Mouse (Mus musculus) forebrain, postnatal 0 days (tissue): ENCODE data around the gene Apobr. TPM values are rescaled to one million over a fixed set of nuclear protein-coding genes. Genes with fewer than 3 reads are reported as not detected.

Source experiments
- ATAC-seq: fragments of 200-750 bp; cut with Nextera tagmentation; 2 replicates; pipeline ENCODE4 v1.8.0; 2017; ENCODE audit warnings: mild to moderate bottlenecking, moderate library complexity
- DNase-seq: peaks from one replicate; pipeline ENCODE4 v3.0.0-alpha.2; 2015
- H3K27ac ChIP-seq: fragments of 300-500 bp; sonication (generic); 2 replicates; pipeline ENCODE4 v1.5.1; 2014; ENCODE audit warnings: low read depth, mild to moderate bottlenecking, antibody characterized with exemption, low read length, moderate library complexity, mixed read lengths
- H3K27me3 ChIP-seq: fragments of 300-500 bp; sonication (generic); 2 replicates; pipeline ENCODE4 v1.6.1; 2014; ENCODE audit warnings: mild to moderate bottlenecking, low read length, mixed read lengths; ENCODE audit not compliant: insufficient read depth
- H3K36me3 ChIP-seq: fragments of 300-500 bp; sonication (generic); 2 replicates; pipeline ENCODE4 v1.6.1; 2014; ENCODE audit warnings: mild to moderate bottlenecking, moderate library complexity; ENCODE audit not compliant: insufficient read depth
- H3K4me1 ChIP-seq: fragments of 300-500 bp; sonication (generic); 2 replicates; pipeline ENCODE4 v1.6.1; 2014; ENCODE audit warnings: antibody characterized with exemption; ENCODE audit not compliant: insufficient read depth
- H3K4me2 ChIP-seq: fragments of 300-500 bp; sonication (generic); 2 replicates; pipeline ENCODE4 v1.6.1; 2014; ENCODE audit warnings: low read depth, mild to moderate bottlenecking, moderate library complexity
- H3K4me3 ChIP-seq: fragments of 300-500 bp; sonication (generic); 2 replicates; pipeline ENCODE4 v1.5.1; 2014; ENCODE audit warnings: low read depth, low read length, mixed read lengths
- H3K9ac ChIP-seq: fragments of 300-500 bp; sonication (generic); 2 replicates; pipeline ENCODE4 v1.6.1; 2014; ENCODE audit warnings: mild to moderate bottlenecking
- H3K9me3 ChIP-seq: fragments of 300-500 bp; sonication (generic); 2 replicates; pipeline ENCODE4 v1.6.1; 2016; ENCODE audit warnings: low read length
- CTCF ChIP-seq: sonication (generic); IDR thresholded peaks from 2 replicates; pipeline ENCODE4 v1.5.1; 2016; ENCODE audit warnings: antibody characterized with exemption, control low read depth, low read depth
- WGBS: fragments of 180-500 bp; shearing (Covaris S2); extraction: QIAGEN DNeasy Blood & Tissue Kit; methylation state at CpG from one replicate; pipeline ENCODE4 v1.1.7; 2014; 5-methylcytosine and 5-hydroxymethylcytosine counted together
- polyA plus RNA-seq: library from polyadenylated mRNA; unstranded; fragments of >200 nt; fragmentation: Nextera tagmentation; extraction: Ambion mirVana; gene quantifications from 2 replicates; pipeline ENCODE4 v1.2.1, GENCODE M21; 2015
- total RNA-seq: library from RNA; depleted of rRNA; stranded (reverse); fragments of >200 nt; gene quantifications from 2 replicates; pipeline ENCODE4 v1.2.3, GENCODE M21; 2014

The Apobr gene
- total and polyA plus RNA-seq, 2 experiments from 2014 or later, result 0.33 to 0.39 TPM

- Histone ChIP-seq H3K4me1 (no peaks in the 10 kb centered on the region), H3K9me3 (no peaks in the 10 kb centered on the region), H3K36me3 (no peaks in the 10 kb centered on the region), H3K27me3 (no peaks in the 10 kb centered on the region), H3K4me3 (no peak overlapping the region), H3K4me2 (no peak overlapping the region), H3K27ac (no peak overlapping the region), H3K9ac (no peak overlapping the region)
- WGBS, result 75% methylated on average over 3 of the region's 3 CpGs
- no peak for TF ChIP-seq CTCF
- DNase-seq (no peak), ATAC-seq (no peak)
Measured at GRCm38 (mm10) chr7:126616707-126617106, 32.0 kb downstream of the Apobr start.

- H3K36me3 ChIP-seq, result no peaks in the 10 kb centered on the region
- no peak for ATAC-seq
- H3K9me3 ChIP-seq, result no peaks in the 10 kb centered on the region
Measured at GRCm38 (mm10) chr7:126619559-126620275, 35.0 kb downstream of the Apobr start.

GRCm38 (mm10) chr7:126621452-126622359 lies 37.0 kb downstream of the Apobr start:
- H3K27ac ChIP-seq, result no peak overlapping the region
- no peak for TF ChIP-seq CTCF
- H3K9me3 ChIP-seq, result no peaks in the 10 kb centered on the region
- no peaks in the 10 kb centered on the region for H3K27me3 ChIP-seq
- no peak overlapping the region for H3K4me3 ChIP-seq
- H3K9ac ChIP-seq, result no peak overlapping the region
- H3K4me1 ChIP-seq, result no peaks in the 10 kb centered on the region
- H3K36me3 ChIP-seq, result no peaks in the 10 kb centered on the region
- DNase-seq, result no peak
- WGBS, result 85% methylated on average over 9 of the region's 9 CpGs
- ATAC-seq, result no peak
- H3K4me2 ChIP-seq, result no peak overlapping the region

More at GRCm38 (mm10) chr7:126619559-126620275, 35.0 kb downstream of the Apobr start:
- H3K4me2 ChIP-seq, result no peak overlapping the region
- no peaks in the 10 kb centered on the region for H3K27me3 ChIP-seq
- 82% methylated on average over 10 of the region's 10 CpGs for WGBS
- no peak for TF ChIP-seq CTCF
- H3K27ac ChIP-seq, result no peak overlapping the region
- H3K4me3 ChIP-seq, result no peak overlapping the region
- H3K4me1 ChIP-seq, result no peaks in the 10 kb centered on the region
- H3K9ac ChIP-seq, result no peak overlapping the region
- DNase-seq, result no peak

GRCm38 (mm10) chr7:126623381-126623780 lies 38.6 kb downstream of the Apobr start:
- Histone ChIP-seq H3K4me1 (no peaks in the 10 kb centered on the region), H3K27ac (no peak overlapping the region), H3K4me3 (no peak overlapping the region), H3K9ac (no peak overlapping the region), H3K9me3 (no peaks in the 10 kb centered on the region), H3K4me2 (no peak overlapping the region), H3K36me3 (no peaks in the 10 kb centered on the region), H3K27me3 (no peaks in the 10 kb centered on the region)
- no peak for DNase-seq
- no peak for TF ChIP-seq CTCF
- 92% methylated on average over 1 of the region's 1 CpGs for WGBS
- no peak for ATAC-seq

- ATAC-seq (no peak), DNase-seq (no peak)
- H3K9ac ChIP-seq, result no peak overlapping the region
- no peak overlapping the region for H3K4me3 ChIP-seq
- no peaks in the 10 kb centered on the region for H3K9me3 ChIP-seq
- no peak for TF ChIP-seq CTCF
- H3K4me2 ChIP-seq, result no peak overlapping the region
- no peaks in the 10 kb centered on the region for H3K4me1 ChIP-seq
- H3K36me3 ChIP-seq, result no peaks in the 10 kb centered on the region
- no peak overlapping the region for H3K27ac ChIP-seq
- WGBS, result 71% methylated on average over 16 of the region's 16 CpGs
- H3K27me3 ChIP-seq, result no peaks in the 10 kb centered on the region
Measured at GRCm38 (mm10) chr7:126624774-126625173, 40.0 kb downstream of the Apobr start.

- no peaks in the 10 kb centered on the region for H3K36me3 ChIP-seq
- H3K4me1 ChIP-seq, result no peaks in the 10 kb centered on the region
- DNase-seq (peak; percentile 24), ATAC-seq (peak; percentile 50)
- TF ChIP-seq CTCF, result no peak
- no peak overlapping the region for H3K9ac ChIP-seq
- H3K27me3 ChIP-seq, result no peaks in the 10 kb centered on the region
- H3K4me3 ChIP-seq, result no peak overlapping the region
- no peak overlapping the region; the same call in 1 of the 2 replicates for H3K27ac ChIP-seq
- WGBS, result 42% methylated on average over 6 of the region's 6 CpGs
- no peaks in the 10 kb centered on the region for H3K9me3 ChIP-seq
- no peak overlapping the region for H3K4me2 ChIP-seq
Measured at GRCm38 (mm10) chr7:126625369-126625768, 40.6 kb downstream of the Apobr start.
